Mouse (Mus musculus) spleen, postnatal 10 days (tissue): ENCODE data around the gene Peg3.
"Not testable (repeated sequence)": the region's sequence is repeated elsewhere in the genome, so short reads cannot be mapped to it uniquely, and the experiment has no call there.

ENCODE experiments used
- DNase-seq, 2 experiments: peaks; one replicate each; pipeline ENCODE4 v3.0.0; 2021 to 2022; ENCODE audit warnings: low spot score in 2 of 2

Gene Peg3

DNA sequence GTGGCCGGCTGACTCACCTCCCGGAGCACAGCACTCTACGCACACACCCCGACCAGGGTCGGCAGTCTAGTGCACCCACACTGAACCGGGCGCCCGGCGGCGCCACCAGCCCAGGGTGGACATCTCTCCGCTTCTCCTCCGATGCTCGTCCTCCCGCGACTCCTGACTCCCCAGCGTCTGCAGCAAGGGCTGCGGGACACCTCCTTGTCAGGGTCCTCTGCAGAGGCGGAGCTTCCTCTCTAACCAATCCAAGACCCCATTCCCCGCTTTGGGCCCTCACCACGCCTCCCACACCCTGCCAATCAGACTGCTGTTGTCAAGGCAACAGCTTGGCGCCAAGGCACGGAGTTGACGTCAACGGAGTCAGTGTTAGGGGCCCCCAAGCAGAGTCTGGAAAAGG is at the start of gene Peg3, which contains the start of gene Usp29:
TSS of gene Peg3 (minus strand) at position 191 of the 400 bp plus-strand sequence.
TSS of gene Usp29 (plus strand) at position 338 of the 400 bp plus-strand sequence.
- DNase-seq: peak in 1 of 2 experiments; percentile 21

DNA sequence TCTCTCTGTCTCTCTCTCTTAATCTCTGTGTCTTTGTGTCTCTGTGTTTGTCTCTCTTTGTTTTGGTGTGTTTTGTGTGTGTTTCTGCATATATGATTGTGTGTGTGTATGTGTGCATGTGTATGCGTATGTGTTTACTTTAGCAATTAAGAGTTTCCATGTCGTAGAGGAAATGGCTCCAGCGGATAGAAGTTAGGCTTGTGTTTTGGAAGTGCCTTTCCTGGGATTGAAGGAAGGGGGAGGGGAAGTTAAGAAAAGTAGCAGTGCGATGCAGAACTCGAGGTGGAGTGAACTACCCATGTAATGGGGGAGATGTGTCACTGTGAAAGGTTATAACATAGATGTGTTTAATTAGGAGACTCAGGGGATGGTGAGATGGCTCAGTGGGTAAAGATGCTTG is 48.9 kb upstream of the Peg3 start:
- DNase-seq: no peak

DNA sequence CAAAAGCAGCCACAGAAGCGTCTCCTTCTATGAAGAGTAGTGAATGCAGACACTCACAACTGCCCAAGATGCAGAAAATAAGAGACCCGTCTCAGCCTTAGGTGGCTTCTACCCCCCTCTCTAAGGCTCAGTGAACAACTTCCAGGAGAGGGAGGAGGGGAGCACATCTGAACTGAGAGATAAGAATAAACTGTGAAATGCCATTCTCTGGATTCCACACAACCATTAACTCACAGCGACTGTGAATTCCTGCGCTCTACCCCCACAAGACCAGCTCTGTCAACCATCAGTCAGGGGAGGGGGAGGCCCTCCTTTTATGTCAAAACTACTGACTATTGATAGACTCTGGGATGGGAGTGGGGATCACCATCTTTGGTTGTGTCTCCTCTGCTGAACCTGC is 47.5 kb upstream of the Peg3 start:
- DNase-seq: no peak

DNA sequence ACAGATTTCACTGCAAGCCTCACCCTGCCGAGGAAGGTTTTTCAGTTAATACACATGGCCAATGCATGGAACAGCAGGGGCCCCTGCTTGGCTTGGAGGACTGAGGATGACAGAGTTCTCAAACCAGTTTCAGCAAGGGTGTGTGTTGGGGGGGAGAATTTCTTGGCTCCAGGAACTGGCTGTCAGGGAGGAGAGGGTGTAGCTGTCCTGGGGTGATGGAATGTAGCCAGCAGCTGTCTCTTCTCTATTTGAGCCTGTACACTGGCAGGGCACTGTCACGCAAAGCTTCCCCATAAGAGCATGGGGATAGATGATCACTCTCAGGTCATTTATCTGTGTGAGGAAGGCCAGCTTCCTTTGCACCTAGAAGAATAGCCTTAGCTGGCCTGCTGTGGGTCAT is 46.9 kb upstream of the Peg3 start:
- DNase-seq: no peak

DNA sequence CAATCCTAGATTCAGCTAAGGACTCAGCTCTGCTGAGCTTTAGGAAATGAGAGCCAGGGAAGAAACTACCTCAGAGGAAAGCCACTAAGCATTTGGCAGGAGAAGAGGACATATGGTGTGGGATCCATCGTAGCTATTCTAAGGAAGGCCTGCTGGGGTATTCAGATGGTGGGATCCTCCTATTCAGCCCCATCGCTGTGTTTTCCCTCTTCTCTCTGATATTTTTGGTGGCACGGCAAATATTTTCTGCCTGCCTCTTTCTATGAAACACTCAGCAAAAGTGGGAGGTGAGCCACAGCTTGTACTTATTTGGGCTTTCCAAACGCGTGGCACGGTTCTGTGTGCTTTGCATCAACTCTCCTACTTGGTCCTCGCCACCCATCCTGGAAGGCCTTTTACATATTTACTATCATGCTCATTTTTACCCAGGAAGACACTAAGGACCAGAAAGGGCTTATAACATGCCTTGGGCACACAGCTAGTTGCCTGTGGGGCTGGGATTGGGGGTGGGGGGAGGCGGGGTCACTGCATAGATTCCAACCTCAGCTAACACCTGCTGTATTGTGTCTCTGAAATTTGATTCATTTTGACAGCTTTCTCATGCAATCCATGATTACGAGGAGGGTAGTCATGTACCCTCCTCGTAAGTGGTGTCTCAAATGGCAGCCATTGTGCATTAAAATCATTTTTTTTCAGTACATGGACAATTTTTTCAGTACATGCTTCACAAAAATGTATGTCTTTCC is 46.3 kb upstream of the Peg3 start:
- DNase-seq: no peak

DNA sequence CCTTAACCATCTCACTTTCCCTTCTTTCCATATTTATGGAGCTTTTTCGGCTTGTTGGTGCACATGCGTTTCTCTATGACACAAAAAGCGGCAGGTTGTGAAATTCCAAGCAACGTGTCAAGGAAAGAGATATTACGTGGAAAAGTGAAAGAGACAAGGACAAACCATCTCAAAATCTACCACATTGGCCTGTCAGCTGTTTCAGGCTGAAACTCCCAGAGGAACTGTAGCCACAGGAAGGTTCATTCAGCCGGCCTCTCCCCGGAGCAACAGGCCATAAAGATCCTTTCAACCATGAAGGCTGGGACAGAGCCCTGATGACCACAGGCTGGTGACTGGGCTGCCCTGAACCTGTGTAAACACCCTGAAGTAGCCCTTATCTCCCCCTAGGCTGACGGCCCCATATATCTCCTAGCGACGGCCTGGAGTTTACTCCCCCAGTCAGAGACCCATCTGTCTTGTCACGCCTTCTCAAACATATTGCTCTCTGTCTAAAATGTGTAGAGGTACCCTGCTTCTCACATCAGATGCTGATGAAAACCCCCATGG is 43.7 kb upstream of the Peg3 start:
- DNase-seq: not testable (repeated sequence)

DNA sequence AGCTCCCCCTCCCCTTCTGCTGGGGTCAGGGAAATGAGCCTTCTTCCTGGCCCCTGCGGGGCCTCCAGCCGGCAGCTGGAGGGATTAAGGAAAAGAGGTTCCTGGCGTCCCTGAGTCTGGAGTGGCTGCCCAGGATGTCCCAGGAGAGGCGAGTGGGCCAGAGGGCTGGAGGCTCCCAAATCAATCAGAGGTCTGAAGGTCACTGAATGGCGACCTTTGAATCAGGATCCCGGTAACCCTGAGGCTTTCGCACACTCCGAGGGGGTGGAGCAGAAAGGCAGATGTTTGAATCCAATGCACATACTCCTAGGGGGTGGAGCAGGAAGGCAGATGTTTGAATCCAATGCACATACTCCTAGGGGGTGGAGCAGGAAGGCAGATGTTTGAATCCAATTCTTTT is 40.1 kb upstream of the Peg3 start:
- DNase-seq: no peak

DNA sequence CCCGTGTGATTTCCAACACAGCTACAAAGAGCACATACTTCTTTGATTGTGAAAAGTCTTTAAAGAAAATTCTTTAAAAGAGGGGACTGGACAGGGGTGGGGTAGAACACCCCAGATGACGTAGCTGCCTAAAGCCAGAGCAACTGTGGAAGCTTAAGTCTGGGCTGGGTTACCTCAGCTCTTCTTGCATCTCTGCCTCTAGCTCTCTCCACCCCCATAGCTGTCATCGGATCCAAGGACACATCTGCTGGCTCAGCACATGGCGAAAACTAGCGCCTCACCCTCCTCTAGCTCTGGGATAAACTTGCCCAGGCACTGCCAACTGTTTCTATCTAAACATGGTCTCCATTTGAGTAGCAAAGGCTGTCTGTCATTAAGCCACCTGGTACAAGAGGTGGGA is 35.0 kb upstream of the Peg3 start:
- DNase-seq: no peak

DNA sequence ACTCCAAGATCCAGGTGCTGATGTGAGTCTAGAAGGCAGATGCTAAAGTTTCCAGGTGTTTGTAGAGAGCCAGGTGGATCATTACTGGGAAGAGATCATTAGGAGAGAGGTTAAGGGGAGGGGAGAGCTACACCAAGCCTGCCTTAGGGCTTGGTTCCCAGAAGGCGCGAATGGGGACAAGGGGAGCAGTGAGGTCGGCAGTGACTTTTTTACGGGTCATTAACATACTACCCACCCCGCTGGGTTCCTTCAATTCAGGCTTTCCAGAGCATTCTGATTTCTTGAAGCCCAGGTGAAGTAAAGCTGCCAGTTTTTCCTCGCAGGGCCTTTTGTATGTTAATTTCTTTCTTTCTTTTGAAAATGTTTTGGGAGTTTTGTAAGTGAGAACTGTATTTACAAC is 29.9 kb upstream of the Peg3 start:
- no peak for DNase-seq

DNA sequence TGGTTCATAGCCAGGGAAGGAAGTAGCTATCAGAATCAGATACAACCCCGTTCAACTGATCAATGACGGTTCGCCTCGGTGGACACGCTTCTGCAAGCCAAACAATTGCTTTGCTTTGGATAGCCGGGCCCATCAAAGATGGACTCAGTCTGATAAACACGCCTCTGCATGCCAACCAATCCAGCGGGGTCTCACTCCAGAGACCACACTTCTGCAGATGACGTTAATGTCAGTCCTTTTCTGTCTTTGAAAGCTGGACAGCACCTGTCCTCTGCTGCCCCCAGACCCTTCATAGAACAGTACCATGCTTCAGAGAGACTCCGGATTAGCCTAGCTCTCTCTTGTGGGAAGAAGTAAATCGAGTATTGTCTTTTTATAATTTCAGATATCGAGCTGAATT is 29.5 kb upstream of the Peg3 start:
- DNase-seq: no peak

DNA sequence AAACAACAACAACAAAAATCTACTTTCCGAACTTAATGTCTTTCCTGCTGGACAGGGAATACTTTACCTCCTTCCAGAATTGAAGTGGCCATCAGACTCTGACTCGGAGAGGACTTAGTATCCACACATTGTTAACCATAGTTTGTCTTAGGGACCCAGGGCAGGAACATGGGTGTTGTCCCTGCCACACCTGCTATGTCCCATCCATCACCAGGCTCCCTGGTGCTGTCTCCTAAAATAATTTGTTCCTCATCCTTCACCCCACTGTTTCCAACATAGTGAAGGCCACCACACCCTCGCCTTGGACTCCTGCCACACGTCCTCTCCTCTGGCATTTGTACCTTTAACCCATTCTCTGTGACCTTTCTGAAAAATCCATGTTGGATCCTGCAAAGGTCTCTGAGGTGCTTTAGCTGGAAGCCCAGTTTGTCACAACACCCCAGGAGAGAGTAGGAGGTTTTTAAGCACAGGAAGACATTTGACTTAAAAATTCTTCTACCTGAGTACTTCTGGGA is 26.6 kb upstream of the Peg3 start:
- no peak for DNase-seq

DNA sequence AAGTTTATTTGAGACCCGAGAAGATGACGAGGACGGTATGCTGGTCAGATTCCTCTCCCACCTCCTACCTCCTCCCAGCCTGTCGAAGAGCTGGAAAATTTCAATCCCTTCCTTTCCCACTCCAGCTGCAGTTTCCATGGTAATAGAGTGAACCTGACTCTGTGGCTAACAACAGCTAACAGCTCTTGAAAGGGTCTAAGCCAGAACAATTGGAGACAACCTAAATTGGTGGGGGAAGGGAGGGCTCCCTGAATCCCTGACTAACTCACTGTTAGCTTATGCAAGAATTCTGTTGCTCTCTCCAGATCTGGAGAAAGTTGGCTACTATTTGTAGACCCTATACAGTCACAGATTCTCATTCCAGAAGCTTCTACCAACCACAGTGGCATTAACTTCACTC is 23.2 kb upstream of the Peg3 start:
- DNase-seq: no peak

DNA sequence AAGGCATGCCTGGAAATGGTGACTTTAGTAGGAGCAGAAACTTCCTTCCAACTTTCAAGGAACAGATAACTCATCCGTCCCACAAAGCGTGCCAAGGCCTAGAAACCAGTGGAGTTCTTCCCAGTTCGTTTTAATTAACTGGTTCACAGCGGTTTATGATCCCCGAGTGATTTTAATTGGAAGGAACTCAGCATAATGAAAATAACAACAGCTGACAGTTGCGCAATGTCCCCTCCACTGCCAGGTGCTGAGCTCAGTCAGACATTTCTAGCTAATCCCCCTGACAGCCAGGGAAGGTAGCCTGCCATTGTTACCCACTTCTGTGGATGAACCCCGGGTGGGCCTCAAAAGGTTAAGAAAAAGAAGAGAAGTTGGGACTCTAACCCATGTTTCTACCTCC is 19.0 kb upstream of the Peg3 start:
- no peak for DNase-seq

DNA sequence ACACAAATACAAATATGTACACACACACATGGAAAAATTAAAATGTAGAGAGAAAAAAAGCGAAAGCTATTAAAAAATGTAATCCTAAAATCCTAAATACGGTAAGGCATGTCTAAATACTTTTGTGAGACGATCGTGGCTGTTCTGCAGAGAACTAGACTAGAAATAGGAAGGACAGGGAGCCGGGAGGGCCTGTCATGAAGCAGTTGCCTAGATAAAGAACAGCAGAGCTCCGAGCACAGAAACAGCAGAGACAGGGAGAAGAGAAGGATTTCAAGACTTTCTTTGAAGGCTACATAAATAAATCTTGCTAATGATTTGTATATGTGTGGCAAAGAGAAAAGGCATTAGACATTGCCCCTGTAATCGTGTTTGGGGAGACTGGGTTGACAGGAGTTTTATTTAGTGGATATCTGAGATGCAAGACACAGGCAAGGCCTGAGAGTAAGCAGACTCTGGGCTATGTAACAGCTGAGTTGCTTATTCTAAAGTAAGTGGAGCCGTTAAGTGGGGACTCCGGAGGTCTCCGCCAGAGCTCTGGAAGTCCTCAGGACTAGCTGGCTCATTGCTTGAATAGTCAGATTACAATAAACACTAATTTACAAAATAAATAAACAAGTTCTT is 14.2 kb upstream of the Peg3 start:
- no peak for DNase-seq

DNA sequence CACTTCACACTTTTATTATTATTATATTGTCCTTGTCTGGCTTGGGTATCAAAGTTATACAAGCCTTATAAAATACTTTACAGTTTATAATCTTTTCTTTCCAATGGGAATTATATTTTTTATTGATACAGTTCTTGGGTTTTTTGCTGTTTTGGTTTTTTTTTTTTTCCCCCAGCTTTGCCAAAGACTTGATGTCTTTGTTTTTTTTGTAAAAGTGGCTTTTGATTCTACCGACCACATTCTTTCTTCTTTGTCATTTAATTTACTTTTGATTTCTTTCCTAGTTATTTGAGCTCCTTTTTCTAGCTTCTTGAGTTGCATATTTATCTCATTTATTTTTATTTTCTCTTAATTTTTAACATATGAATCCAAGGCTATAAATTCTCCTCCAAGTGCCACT is 5.8 kb upstream of the Peg3 start:
- no peak for DNase-seq

DNA sequence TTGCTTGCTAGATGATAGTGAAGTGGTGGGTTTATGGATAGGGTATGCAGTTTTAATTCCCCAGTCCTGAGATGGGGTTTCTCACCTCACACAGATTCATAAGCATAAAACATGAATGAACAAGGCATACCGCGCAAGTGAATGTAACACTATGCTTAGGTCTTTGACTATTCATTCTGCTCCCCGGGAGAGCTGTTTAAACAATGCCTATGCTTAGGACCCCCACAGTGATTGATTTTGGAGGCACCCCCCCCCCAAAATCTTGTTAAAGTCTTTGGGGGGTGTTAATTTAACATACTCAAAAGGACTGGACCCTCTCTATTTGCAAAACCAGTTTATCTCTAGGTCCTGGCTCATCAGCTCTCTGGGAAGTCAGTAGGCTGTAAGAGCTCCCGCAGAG is 1.7 kb upstream of the Peg3 start:
- no peak for DNase-seq

DNA sequence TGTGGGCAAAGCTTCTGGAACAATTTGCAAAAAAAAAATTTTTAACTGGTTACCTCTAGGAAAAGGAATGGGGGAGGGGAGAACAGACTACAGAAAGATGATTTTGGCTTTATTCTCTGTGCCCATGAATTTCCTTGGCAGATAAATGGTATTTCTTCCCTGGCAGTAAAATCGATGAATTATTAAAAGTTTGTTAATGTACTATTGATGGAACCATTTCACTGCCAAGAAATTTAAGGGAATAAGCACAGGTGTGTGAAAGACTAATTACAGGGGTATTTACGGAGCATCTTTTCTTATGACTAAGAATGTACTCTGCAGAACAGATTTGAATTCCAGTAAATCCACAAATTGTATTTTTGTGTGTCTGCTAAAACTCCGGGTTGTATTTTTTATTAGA is 1.1 kb upstream of the Peg3 start:
- no peak for DNase-seq

DNA sequence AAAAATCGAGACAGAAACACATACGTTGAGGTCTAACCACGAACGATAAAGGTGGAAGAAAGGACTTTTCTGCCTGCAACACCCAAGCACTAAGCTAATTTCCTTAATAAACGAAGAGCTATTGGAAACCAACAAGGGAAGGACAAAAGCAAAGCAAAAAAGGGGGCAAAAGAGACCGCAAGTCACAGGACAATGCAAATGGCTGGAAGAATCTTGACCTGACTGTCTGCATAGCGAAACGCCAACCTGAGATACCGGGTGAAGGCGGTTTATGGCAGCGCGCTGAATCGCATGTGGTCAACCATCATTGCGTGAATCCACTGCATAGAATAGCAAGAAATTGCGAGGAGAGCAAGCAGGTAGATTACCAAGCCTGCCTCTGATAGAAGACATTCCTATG is 570 bp upstream of the Peg3 start:
- no peak for DNase-seq

DNA sequence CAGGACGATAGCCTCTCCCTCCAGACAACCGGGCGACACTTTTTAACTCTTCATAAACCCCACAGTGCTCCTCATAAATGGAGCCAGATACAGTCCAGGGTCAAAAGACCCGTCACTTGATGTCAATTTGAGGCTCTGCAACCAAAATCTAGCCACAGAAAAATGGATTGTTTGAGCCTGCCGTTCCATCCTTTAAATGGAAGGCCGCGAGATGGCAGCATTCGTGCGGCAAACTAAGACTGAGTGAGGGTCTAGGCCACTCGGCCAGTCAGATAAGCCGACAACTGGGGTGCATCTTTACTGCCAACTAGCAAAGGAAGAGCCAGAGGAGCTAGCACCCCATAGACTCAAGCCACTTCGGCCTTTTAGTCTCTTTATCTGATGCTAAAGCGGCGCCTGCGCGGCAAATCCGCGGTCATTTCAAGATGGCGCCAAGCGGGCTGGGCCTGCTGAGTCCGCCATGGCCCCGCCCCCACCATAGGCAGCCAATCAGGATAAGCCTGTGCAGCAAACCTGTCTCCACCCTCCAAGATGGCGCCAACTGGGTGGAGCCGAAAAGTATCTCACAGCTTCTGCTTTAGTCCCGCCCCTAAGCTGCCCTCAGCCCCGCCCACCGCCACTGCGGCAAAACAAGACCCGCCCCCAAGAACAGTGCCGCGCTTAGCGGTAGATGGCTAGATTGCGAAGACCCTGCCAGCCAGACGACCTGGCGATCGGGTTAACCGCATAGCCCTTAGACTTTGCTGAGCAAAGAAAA is 992 bp downstream of the Peg3 start:
- DNase-seq: peak in 1 of 2 experiments; percentile 75

DNA sequence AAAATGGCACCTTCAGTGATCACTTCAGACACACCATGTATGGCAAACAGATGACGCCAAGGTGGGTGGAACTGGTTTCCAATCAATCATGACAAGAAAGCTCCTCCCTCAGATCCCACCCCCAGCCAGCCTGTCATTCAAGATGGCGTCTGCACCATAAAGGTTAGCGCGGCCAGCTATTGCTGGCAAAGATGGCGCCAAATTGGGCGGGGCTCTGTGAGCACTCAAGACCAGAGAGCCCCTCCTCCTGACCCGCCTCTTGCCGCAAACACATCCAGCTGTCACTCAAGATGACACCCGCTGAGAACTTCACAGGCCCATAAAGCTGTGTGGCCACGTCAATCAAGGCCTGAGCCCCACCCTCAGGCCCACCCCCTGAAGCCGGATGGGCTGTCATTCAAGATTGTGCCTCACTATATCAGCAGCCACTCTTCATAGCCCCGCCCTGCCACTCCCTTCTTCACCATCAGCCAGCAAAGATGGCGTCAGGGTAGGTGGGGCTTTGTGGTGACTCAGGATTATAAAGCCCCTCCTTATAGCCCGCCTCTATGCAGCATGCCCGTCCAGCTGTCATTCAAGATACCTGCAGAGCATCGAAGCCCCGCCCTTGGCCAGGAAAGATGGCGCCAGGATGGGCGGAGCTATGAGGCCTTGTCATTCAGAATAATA is 1.8 kb downstream of the Peg3 start:
- DNase-seq: peak in 1 of 2 experiments; percentile 35

DNA sequence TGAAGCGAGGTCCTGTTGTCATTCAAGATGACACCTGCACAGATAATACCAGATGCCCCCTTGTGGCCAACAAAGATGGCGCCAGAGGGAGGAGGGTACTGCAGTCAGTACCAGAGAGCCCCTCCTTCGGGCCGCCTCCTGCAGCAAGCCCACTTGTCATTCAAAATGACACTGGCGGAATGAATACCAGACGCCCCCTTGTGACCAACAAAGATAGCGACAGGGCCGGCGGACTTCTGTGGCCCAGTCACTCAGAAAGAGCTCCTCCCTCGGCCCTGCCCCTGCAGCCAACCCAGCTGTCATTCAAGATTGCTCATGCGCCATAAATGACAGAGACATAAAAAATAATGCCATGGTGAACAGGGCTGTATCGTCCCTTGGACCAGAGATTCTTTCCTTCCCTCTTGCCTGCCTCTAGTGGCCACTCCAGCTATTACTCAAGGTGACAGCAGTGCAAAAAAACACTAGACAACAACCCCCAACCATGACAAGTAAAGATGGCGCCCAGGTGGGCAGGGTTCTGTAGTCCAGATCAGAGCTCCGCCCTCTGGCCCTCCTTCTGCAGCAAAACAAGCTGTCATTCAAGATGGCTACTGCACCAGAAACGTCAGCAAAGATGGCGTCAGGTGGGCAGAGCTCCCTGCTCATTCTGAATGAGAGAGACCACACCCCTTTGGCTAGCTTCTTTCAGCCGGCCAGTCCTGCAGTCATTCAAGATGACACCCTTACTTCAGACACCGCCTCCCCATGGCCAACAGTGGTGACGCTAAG is 2.7 kb downstream of the Peg3 start:
- DNase-seq: peak in 1 of 2 experiments; percentile 20
